Mouse (Mus musculus) heart, postnatal 25 days (tissue): ENCODE data around the gene Cnksr1. TPM values are rescaled to one million over a fixed set of nuclear protein-coding genes. Genes with fewer than 3 reads are reported as not detected.

Experiments used
- DNase-seq: peaks from one replicate; pipeline ENCODE4 v3.0.0; 2022; ENCODE audit warnings: low spot score
- intact Hi-C: fragments of 180-260 bp; cut with DNase I; formaldehyde crosslinking; loops from one replicate; pipeline ENCODE4 v1.15.1; 2025
- total RNA-seq, 2 experiments: library from RNA; stranded (reverse); gene quantifications; 2 replicates each; pipeline ENCODE4 v1.2.3; 2021

The Cnksr1 gene
- total RNA-seq, 2 experiments from 2014 or later = 2.9 to 3.0 TPM

GRCm38 (mm10) chr4:134222793-134223600 lies 15.2 kb downstream of the Cnksr1 start:
- intact Hi-C loops = no loop called here
- no peak for DNase-seq

GRCm38 (mm10) chr4:134206488-134207053 lies 31.6 kb downstream of the Cnksr1 start:
- no peak for DNase-seq
- intact Hi-C loops = no loop called here

- no peak for DNase-seq
- intact Hi-C loops = no loop called here
These were observed 34.8 kb downstream of the Cnksr1 start for GRCm38 (mm10) chr4:134203340-134203896.

GRCm38 (mm10) chr4:134202904-134203303 lies 35.3 kb downstream of the Cnksr1 start, which contains the start of gene Gm7534:
Gm7534 (minus strand) TSS chr4:134203004.
- DNase-seq = no peak
- intact Hi-C loops = no loop called here

- no peak for DNase-seq
- intact Hi-C loops = no loop called here
These were observed 38.8 kb downstream of the Cnksr1 start for GRCm38 (mm10) chr4:134199371-134199770.

GRCm38 (mm10) chr4:134186268-134186667 lies 51.9 kb downstream of the Cnksr1 start:
- intact Hi-C loops = loop anchor here (2.0 to 5.0 kb wide), 4 partner anchors 63 to 206 kb away; partner anchors contain the start of gene Pdik1l
- no peak for DNase-seq

GRCm38 (mm10) chr4:134185569-134185968 lies 52.6 kb downstream of the Cnksr1 start:
- DNase-seq = no peak
- intact Hi-C loops = loop anchor here (5.0 kb wide), 2 partner anchors 82 to 207 kb away; no protein-coding TSS in a partner anchor

GRCm38 (mm10) chr4:134183711-134184110 lies 54.5 kb downstream of the Cnksr1 start:
- intact Hi-C loops = no loop called here
- no peak for DNase-seq

- intact Hi-C loops = no loop called here
- no peak for DNase-seq
These were observed 56.4 kb downstream of the Cnksr1 start for GRCm38 (mm10) chr4:134181825-134182224.

GRCm38 (mm10) chr4:134181112-134181511 lies 57.1 kb downstream of the Cnksr1 start:
- intact Hi-C loops = no loop called here

More at GRCm38 (mm10) chr4:134181112-134181511, 57.1 kb downstream of the Cnksr1 start:
- DNase-seq = no peak

Other genes starting within 250 kb of the Cnksr1 start
- gene Dhdds, start 237.5 kb downstream of the Cnksr1 start, total RNA-seq = 10 to 100 TPM; 26.4 to 30.1 TPM
- not detected for gene Lin28a, start 219.6 kb downstream of the Cnksr1 start, total RNA-seq
- not detected for gene Zfp683, start 184.6 kb downstream of the Cnksr1 start, total RNA-seq
- gene Crybg2, start 177.6 kb downstream of the Cnksr1 start, total RNA-seq = not detected
- gene Cd52, start 143.3 kb downstream of the Cnksr1 start, total RNA-seq = 1 to 10 TPM; 3.6 to 4.5 TPM
- 1 to 10 TPM; 1.1 to 1.5 TPM for gene Ubxn11, start 135.8 kb downstream of the Cnksr1 start, total RNA-seq
- gene Sh3bgrl3, start 109.6 kb downstream of the Cnksr1 start, total RNA-seq = 10 to 100 TPM; 38.8 to 41.8 TPM
- 10 to 100 TPM; 45.4 to 46.9 TPM for gene Cep85, start 51.3 kb downstream of the Cnksr1 start, total RNA-seq
- gene Gm7534, start 35.4 kb downstream of the Cnksr1 start, total RNA-seq = not detected
- gene Catsper4, start 11.0 kb downstream of the Cnksr1 start, total RNA-seq = not detected
- not detected for gene E130218I03Rik, start 5.3 kb upstream of the Cnksr1 start, total RNA-seq
- 1 to 10 TPM; 3.1 to 3.2 TPM for gene Zfp593, start 7.2 kb upstream of the Cnksr1 start, total RNA-seq
- not detected for gene Gm30191, start 8.5 kb upstream of the Cnksr1 start, total RNA-seq
- 1 to 10 TPM; 6.0 to 7.6 TPM for gene Grrp1, start 15.7 kb upstream of the Cnksr1 start, total RNA-seq
- gene Pdik1l, start 49.5 kb upstream of the Cnksr1 start, total RNA-seq = 1 to 10 TPM; 5.8 to 8.4 TPM
- 100 to 1,000 TPM; 215 to 229 TPM for gene Trim63, start 76.7 kb upstream of the Cnksr1 start, total RNA-seq
- gene Slc30a2, start 104.8 kb upstream of the Cnksr1 start, total RNA-seq = under 1 TPM; 0.31 to 0.36 TPM
- 10 to 100 TPM; 18.0 to 19.4 TPM for gene Extl1, start 145.5 kb upstream of the Cnksr1 start, total RNA-seq
- gene Pafah2, start 157.9 kb upstream of the Cnksr1 start, total RNA-seq = 1 to 10 TPM; 7.6 to 9.2 TPM
- 10 to 100 TPM; 24.5 to 26.4 TPM for gene Stmn1, start 229.9 kb upstream of the Cnksr1 start, total RNA-seq